Mouse (Mus musculus) megakaryocyte, embryonic 14.5 days (primary cell): Measurements from ENCODE around the gene Rad51b.

ENCODE experiments used
- FLI1 ChIP-seq: IDR thresholded peaks from 2 replicates; pipeline ENCODE4 v1.6.1; 2012; ENCODE audit warnings: low read length, inconsistent platforms, mixed read lengths
- GATA1 ChIP-seq: IDR thresholded peaks from 3 replicates; pipeline ENCODE4 v1.6.1; 2012; ENCODE audit warnings: mixed read lengths, low read length, inconsistent platforms, borderline replicate concordance

DNA sequence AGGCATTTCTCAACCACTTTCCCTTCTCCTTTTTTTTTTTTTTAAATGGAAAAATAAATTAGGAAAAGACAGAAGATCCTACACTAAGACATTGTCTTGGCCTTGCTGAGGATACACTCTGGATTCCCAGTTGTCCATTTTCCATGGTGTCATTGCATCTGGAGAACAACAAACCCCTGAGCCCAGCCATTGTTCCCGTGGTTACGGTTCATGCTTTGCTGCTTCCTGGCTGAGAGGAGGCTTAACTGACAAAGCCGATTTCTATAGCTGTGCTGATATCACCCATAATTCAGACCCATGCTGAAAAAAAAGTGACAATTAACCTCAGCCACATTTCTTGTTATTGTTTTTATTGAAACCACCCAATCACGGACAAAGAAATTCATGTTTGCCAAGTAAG, 295.1 kb downstream of the Rad51b start:
- no peak for TF ChIP-seq GATA1
- TF ChIP-seq FLI1 = no peak
